Mouse (Mus musculus) liver, adult 2 months (tissue): ENCODE data around the gene Emc10.

ENCODE experiments used
- CTCF ChIP-seq: fragments of 200-500 bp; IDR thresholded peaks from 2 replicates; pipeline ENCODE4 v1.5.1; 2011; ENCODE audit warnings: low read depth, low read length, control low read depth
- POLR2A ChIP-seq: fragments of 200-500 bp; IDR thresholded peaks from 2 replicates; pipeline ENCODE4 v1.6.1; 2011; ENCODE audit warnings: low read length, control low read depth; ENCODE audit not compliant: insufficient read depth; ENCODE audit errors: extremely low read depth

DNA sequence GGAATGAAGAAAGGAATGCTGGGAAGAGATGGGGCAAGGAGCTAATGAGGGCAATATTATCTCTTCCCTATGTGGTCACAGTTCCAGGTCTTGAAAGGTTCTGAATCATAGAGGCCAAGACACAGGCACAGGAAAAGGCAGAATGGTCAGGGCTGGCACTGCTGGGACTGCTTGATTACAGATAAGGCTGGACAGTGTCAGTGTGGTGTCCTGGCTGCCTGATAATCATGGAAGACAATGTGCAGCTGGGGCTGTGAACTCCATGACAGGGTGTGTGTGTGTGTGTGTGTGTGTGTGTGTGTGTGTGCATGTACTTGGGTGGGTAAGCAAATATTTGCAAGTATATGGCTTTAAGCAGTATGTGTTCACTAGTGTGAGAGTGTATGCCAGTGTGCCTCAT, 11.2 kb upstream of the Emc10 start:
- no peak for TF ChIP-seq POLR2A
- no peak for TF ChIP-seq CTCF
